Mouse (Mus musculus): ENCODE data around the gene Slitrk6.

DNA sequence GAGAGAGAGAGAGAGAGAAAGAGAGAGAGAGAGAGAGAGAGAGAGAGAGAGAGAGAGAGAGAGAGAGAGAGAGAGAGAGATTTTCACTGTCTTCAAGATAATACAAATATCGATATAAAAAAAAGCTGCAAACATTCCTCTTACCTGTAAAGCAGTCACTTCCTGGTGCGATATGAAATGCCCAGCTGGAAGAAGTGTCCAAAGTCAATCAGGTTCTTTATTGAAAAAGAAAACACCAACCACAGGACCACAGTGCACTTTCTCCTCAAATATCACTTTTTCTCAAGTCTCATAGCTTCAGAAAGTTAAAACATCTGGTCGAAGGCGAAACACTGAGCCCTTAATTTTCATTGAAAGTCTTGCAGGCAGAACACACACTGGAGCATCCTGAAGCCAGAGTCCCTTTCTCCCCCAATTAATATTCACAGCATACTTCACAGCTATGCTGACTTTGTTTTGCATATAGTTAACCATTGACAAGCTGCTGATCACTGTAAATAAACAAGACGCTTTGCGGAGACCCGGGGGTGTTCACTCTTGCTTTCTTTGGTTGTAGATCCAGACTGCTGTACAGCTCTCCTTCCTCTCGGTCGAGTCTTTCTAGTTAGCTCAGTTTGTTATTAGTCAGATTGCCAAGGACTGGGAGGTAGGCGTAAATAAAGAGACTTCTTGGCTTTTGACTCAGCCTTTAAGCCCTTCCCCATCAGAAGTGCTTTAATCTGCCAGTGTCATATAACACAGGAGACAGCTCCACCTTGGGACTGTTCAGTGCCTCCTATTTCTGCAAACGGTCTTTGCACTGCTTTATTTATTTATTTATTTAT, at the start of gene Slitrk6:
- TF ChIP-seq POLR2AphosphoS2 (IDR thresholded peaks at IDR 0.05; ENCODE audit: low read depth, low read length) (no peak), MAFK (IDR thresholded peaks at IDR 0.05; ENCODE audit: insufficient replicate concordance, low read length) (no peak), PAX5 (IDR thresholded peaks at IDR 0.05; ENCODE audit: low read length) (no peak), CTCF (conservative IDR thresholded peaks at IDR 0.05 in 1 of 2, IDR thresholded peaks at IDR 0.05 in 1 of 2; ENCODE audit: low read depth in 2 of 2, low read length in 2 of 2) (no peak), E2F4 (IDR thresholded peaks at IDR 0.05; ENCODE audit: insufficient replicate concordance, low read depth, low read length) (no peak), UBTF (IDR thresholded peaks at IDR 0.05; ENCODE audit: low read depth, low read length) (no peak), NRF1 (IDR thresholded peaks at IDR 0.05; ENCODE audit: low read depth, low read length) (no peak), TCF12 (IDR thresholded peaks at IDR 0.05; ENCODE audit: low read depth, low read length) (no peak), JUND (conservative IDR thresholded peaks at IDR 0.05; ENCODE audit: low read depth, low read length) (no peak), ELF1 (IDR thresholded peaks at IDR 0.05; ENCODE audit: low read depth, low read length) (no peak), IRF4 (IDR thresholded peaks at IDR 0.05; ENCODE audit: low read depth, low read length) (no peak), EP300 (IDR thresholded peaks at IDR 0.05; ENCODE audit: low read length) (no peak), ZC3H11A (IDR thresholded peaks at IDR 0.05; ENCODE audit: low read depth, low read length) (no peak), POLR2A (IDR thresholded peaks at IDR 0.05; ENCODE audit: low read depth, low read length) (no peak)

All from CH12.LX (cell line).